Mouse (Mus musculus): Measurements from ENCODE around the gene Gys1.
"Not testable (repeated sequence)": the region's sequence is repeated elsewhere in the genome, so short reads cannot be mapped to it uniquely, and the experiment has no call there.

Gene Gys1

GRCm38 (mm10) chr7:45455932-45456696, 21.5 kb downstream of the Gys1 start:
- DNase-seq (ENCODE audit: extremely low read depth, insufficient read length, low spot score), result peak; percentile 71

- peak; percentile 71 for DNase-seq (ENCODE audit: extremely low read depth, insufficient read length, low spot score)
Measured at GRCm38 (mm10) chr7:45456721-45457203, 22.1 kb downstream of the Gys1 start.

GRCm38 (mm10) chr7:45457204-45458060, 22.8 kb downstream of the Gys1 start:
- peak; percentile 70 for DNase-seq (ENCODE audit: extremely low read depth, insufficient read length, low spot score)

- peak; percentile 78 for DNase-seq (ENCODE audit: extremely low read depth, insufficient read length, low spot score)
Measured at GRCm38 (mm10) chr7:45458748-45459563, 24.3 kb downstream of the Gys1 start.

- peak; percentile 95 for DNase-seq (ENCODE audit: extremely low read depth, insufficient read length, low spot score)
Measured at GRCm38 (mm10) chr7:45459564-45460140, 25.0 kb downstream of the Gys1 start, which contains the start of gene Ftl1. Gene Ftl1, minus strand, starts transcription at chr7:45459884.

GRCm38 (mm10) chr7:45460377-45460776, 25.7 kb downstream of the Gys1 start:
- DNase-seq (ENCODE audit: extremely low read depth, insufficient read length, low spot score), result no peak

DNA sequence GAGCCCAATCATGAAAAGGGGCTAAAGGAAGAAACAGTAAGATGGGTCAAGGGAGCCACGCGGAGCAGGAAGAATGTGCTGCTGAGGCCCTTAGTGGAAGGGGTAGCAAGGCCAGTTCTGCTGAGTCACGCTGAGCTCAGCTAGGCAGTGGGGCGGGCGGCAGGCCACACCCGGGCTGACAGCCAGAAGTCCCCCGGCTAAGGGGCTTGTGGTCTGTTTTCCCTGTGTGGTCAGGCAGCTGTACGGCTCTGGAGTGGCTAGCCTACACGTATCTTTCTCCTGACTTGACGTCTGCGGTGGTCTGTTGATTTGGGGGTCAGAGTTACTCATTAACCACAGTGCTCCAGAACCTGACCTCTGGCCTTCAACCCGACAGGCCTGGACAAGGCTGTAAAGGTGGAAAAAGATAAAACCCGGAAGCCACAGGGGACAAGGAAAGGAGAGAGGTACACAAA, 26.2 kb downstream of the Gys1 start:
- peak; percentile 98 for DNase-seq (ENCODE audit: extremely low read depth, insufficient read length, low spot score)

- peak; percentile 61 for DNase-seq (ENCODE audit: extremely low read depth, insufficient read length, low spot score)
Measured at GRCm38 (mm10) chr7:45461326-45461725, 26.7 kb downstream of the Gys1 start.

GRCm38 (mm10) chr7:45461781-45462180, 27.1 kb downstream of the Gys1 start:
- DNase-seq (ENCODE audit: extremely low read depth, insufficient read length, low spot score), result no peak

DNA sequence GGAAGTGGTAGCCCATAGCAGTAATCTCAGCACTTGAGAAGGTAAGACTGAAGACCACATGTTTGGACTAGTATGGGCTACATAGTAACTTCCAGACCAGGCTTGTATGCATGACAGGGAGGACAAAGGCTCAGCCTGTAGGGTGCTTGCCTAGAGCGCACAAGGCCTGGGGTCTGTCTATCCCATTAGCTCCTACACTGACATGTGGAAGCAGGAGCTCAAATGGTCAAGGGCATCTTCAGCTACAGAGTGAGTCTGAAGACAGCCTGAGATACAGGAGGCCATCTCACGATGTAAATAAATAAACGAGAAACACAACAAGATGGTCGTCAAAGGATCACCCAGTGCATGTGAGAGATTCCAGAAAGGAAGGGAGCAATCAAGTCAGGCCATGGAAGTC, 27.7 kb downstream of the Gys1 start:
- no peak for DNase-seq (ENCODE audit: extremely low read depth, insufficient read length, low spot score)

GRCm38 (mm10) chr7:45462868-45463267, 28.2 kb downstream of the Gys1 start:
- not testable (repeated sequence) for DNase-seq (ENCODE audit: extremely low read depth, insufficient read length, low spot score)

DNA sequence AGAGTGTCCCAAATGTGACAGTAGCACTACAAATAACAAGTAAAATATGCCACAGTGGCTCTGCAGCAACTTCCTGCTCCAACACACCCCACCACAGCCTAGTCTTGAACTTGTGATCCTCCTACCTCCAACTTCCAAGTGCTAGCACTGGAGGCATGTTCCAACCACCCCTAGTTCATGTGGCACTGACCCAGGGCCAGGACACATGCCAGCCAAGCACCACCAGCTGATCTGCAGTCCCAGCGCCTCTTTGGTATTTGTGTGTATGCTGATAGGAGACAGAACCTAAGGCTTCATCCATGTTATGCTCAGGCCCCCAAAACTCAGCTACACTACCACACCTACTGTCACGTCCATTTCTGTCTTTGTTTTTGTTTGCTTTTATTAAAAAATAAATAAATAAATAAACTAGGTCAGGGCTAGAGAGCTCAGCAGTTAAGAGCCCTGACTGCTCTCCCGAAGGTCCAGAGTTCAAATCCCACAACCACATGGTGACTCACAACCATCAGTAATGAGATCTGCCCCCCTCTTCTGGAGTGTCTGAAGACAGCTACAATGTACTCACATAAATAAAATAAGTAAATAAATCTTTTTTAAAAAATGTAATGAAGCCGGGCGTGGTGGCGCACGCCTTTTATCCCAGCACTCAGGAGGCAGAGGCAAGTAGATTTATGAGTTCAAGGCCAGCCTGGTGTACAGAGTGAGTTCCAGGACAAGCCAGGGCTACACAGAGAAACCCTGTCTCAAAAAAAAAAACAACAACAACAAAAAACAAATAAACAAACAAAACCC, 29.5 kb downstream of the Gys1 start:
- DNase-seq (ENCODE audit: extremely low read depth, insufficient read length, low spot score), result no peak

DNA sequence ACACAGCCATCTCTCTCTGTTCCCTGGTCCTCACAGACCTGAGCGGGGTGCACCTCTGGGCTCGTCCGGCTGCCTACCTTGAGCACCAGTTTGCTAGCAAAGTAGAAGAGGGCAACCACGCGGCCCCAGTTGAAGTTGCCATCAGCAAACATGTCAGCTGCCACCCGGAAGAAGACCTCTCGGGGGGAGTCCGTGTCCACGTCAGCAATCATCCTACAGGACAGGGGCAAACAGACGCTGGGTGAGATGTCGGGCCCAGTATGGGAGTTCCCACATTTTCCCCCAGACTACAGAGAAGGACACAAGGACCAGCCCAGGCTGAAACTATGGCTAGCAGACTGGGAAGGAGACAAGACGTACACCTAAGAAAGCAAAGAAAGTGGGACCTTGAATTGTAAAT, 30.5 kb downstream of the Gys1 start:
- DNase-seq (ENCODE audit: extremely low read depth, insufficient read length, low spot score), result no peak

DNA sequence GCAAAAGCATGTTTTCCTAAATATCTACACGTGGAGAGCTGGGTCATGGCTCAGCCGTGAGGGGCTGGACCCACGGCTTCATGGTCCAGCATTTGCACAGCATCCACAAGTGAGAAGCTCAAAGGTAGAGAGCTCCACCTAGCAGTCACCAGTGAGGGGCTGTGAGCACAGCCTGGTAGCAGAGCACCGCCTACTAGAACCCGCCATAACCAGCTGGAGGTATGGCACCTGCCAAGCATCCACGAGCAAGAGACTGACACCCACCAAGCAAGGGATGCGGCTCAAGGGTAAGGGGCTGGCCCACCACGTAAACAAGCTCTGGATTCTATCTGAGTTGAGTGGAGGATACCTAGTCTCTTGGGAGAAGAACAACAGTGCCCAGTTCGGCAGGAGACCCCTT, 30.9 kb downstream of the Gys1 start:
- no peak for DNase-seq (ENCODE audit: extremely low read depth, insufficient read length, low spot score)

- DNase-seq (ENCODE audit: extremely low read depth, insufficient read length, low spot score), result peak; percentile 91
Measured at GRCm38 (mm10) chr7:45466283-45467089, 31.8 kb downstream of the Gys1 start, which contains the start of gene Bax. Gene Bax, minus strand, starts transcription at chr7:45466898.

- no peak for DNase-seq (ENCODE audit: extremely low read depth, insufficient read length, low spot score)
Measured at GRCm38 (mm10) chr7:45467090-45467670, 32.5 kb downstream of the Gys1 start.

GRCm38 (mm10) chr7:45470869-45471268, 36.2 kb downstream of the Gys1 start:
- DNase-seq (ENCODE audit: extremely low read depth, insufficient read length, low spot score), result no peak

DNA sequence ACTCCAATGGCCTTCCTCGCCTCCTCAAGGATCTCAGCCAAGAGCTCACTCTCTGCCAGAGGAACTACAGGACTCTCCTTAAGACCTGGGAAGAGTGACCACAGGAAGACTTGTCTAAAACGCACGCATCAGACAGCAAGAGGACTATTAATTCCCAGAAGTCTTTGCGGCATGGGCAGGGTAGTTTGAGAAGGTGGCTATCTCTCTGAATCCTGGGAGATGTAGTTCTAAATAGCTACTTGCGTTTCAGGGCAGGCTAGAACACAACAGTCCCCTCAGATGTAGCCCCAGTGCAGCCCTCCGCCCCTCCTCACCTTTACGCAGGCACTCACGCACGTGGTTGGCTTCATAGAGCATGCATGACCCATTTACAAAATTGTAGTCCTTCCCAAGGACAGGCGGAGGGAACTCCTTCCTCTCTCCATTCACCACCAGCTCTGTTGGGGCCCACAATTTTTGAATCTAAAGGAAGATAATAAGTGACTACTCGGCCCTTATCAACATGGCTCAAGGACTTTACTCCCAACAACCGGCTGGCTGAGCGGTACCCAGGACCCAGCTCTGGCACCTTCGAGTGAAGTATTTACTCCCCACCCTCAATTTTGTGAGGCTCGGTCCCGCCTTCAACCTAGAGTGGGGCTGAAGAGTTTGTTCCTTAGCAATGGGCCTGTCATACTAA, 40.8 kb downstream of the Gys1 start:
- peak; percentile 51 for DNase-seq (ENCODE audit: extremely low read depth, insufficient read length, low spot score)

All from 3134 (cell line).